Mouse (Mus musculus): ENCODE measurements around the gene Tppp2. TPM values are rescaled to one million over a fixed set of nuclear protein-coding genes. Genes with fewer than 3 reads are reported as not detected.

Tppp2 gene
- total and polyA plus RNA-seq, 3 experiments, result not detected

GRCm38 (mm10) chr14:51942236-51942635 is 24.0 kb downstream of the Tppp2 start:
- Histone ChIP-seq H3K36me3 (replicated peaks in 1 of 2; ENCODE audit: control insufficient read depth in 1 of 2, insufficient read depth in 1 of 2, low read length in 1 of 2) (no peaks in the 10 kb centered on the region), H3K27me3 (replicated peaks) (no peaks in the 10 kb centered on the region), H3K27ac (ENCODE audit: insufficient read depth, low read depth) (no peak overlapping the region), H3K4me2 (ENCODE audit: insufficient read depth, low read depth, poor library complexity, severe bottlenecking) (peak overlapping the region; percentile 23), H3K9me3 (replicated peaks; ENCODE audit: low read length) (peaks cover 8% of the 10 kb centered on the region), H3K4me1 (ENCODE audit: control insufficient read depth in 1 of 2, insufficient read depth in 2 of 2) (peaks cover 2 to 12% of the 10 kb centered on the region in 2 experiments; a peak in 2 of 4 replicates), H3K9ac (ENCODE audit: insufficient read depth, low read depth) (no peak overlapping the region), H3K4me3 (replicated peaks in 1 of 3; ENCODE audit: low read depth in 2 of 3, low read length in 2 of 3, poor library complexity in 1 of 3) (no peak overlapping the region), H3K79me2 (replicated peaks; ENCODE audit: control insufficient read depth, extremely low read depth, insufficient read depth, poor library complexity, severe bottlenecking) (no peaks in the 10 kb centered on the region)
- in situ Hi-C loops (cut with MboI; ENCODE audit: low pct_ligation_motif_present, low pct_unique_long_range_greater_than_20kb, low sequenced_read_pairs) (no loop called here), dilution Hi-C loops (cut with MboI; ENCODE audit: extremely low pct_ligation_motif_present, extremely low pct_unique_long_range_greater_than_20kb, low sequenced_read_pairs) (no loop called here)
- DNase-seq (ENCODE audit: extremely low read depth), result no peak
- TF ChIP-seq UBTF (IDR thresholded peaks at IDR 0.05; ENCODE audit: low read depth, low read length) (no peak), MXI1 (IDR thresholded peaks at IDR 0.05; ENCODE audit: low read depth, low read length) (no peak), POLR2AphosphoS2 (IDR thresholded peaks at IDR 0.05; ENCODE audit: low read depth, low read length) (no peak), USF1 (IDR thresholded peaks at IDR 0.05; ENCODE audit: low read depth, low read length) (no peak), E2F4 (IDR thresholded peaks at IDR 0.05; ENCODE audit: insufficient replicate concordance, low read depth, low read length) (no peak), CTCF (conservative IDR thresholded peaks at IDR 0.05 in 1 of 2, IDR thresholded peaks at IDR 0.05 in 1 of 2; ENCODE audit: low read depth in 2 of 2, low read length in 2 of 2) (no peak), PAX5 (IDR thresholded peaks at IDR 0.05; ENCODE audit: low read length) (no peak), MAX (IDR thresholded peaks at IDR 0.05; ENCODE audit: low read length) (no peak), RCOR1 (conservative IDR thresholded peaks at IDR 0.05; ENCODE audit: low read depth, low read length) (no peak), GABPA (IDR thresholded peaks at IDR 0.05; ENCODE audit: insufficient replicate concordance, low read depth, low read length) (no peak), TBP (conservative IDR thresholded peaks at IDR 0.05; ENCODE audit: low read depth, low read length) (no peak), USF2 (conservative IDR thresholded peaks at IDR 0.05; ENCODE audit: low read depth, low read length) (no peak), NELFE (IDR thresholded peaks at IDR 0.05; ENCODE audit: low read depth, low read length) (no peak), MYC (IDR thresholded peaks at IDR 0.05; ENCODE audit: low read depth, low read length) (no peak), EP300 (IDR thresholded peaks at IDR 0.05; ENCODE audit: low read length) (no peak), JUN (IDR thresholded peaks at IDR 0.05; ENCODE audit: insufficient read depth, low read depth, low read length) (no peak), BHLHE40 (IDR thresholded peaks at IDR 0.05; ENCODE audit: low read depth, low read length) (no peak), POLR2A (IDR thresholded peaks at IDR 0.05; ENCODE audit: low read depth, low read length) (no peak), MAFK (IDR thresholded peaks at IDR 0.05; ENCODE audit: insufficient replicate concordance, low read length) (no peak), CHD1 (IDR thresholded peaks at IDR 0.05; ENCODE audit: low read depth, low read length) (no peak)

- Histone ChIP-seq H3K27ac (ENCODE audit: insufficient read depth, low read depth) (no peak overlapping the region), H3K27me3 (replicated peaks) (no peaks in the 10 kb centered on the region), H3K9ac (ENCODE audit: insufficient read depth, low read depth) (no peak overlapping the region), H3K4me3 (replicated peaks in 1 of 3; ENCODE audit: low read depth in 2 of 3, low read length in 2 of 3, poor library complexity in 1 of 3) (no peak overlapping the region), H3K79me2 (replicated peaks; ENCODE audit: control insufficient read depth, extremely low read depth, insufficient read depth, poor library complexity, severe bottlenecking) (no peaks in the 10 kb centered on the region), H3K4me1 (ENCODE audit: control insufficient read depth in 1 of 2, insufficient read depth in 2 of 2) (peaks cover 2 to 8% of the 10 kb centered on the region in 2 experiments; a peak in 2 of 4 replicates), H3K4me2 (ENCODE audit: insufficient read depth, low read depth, poor library complexity, severe bottlenecking) (peak overlapping the region; percentile 23), H3K36me3 (replicated peaks in 1 of 2; ENCODE audit: control insufficient read depth in 1 of 2, insufficient read depth in 1 of 2, low read length in 1 of 2) (no peaks in the 10 kb centered on the region), H3K9me3 (replicated peaks; ENCODE audit: low read length) (peaks cover 3% of the 10 kb centered on the region)
- no peak for TF ChIP-seq MAX (IDR thresholded peaks at IDR 0.05; ENCODE audit: low read length)
- TF ChIP-seq PAX5 (IDR thresholded peaks at IDR 0.05; ENCODE audit: low read length), result no peak
- no peak for TF ChIP-seq EP300 (IDR thresholded peaks at IDR 0.05; ENCODE audit: low read length)
- no peak for TF ChIP-seq TBP (conservative IDR thresholded peaks at IDR 0.05; ENCODE audit: low read depth, low read length)
- TF ChIP-seq MYC (IDR thresholded peaks at IDR 0.05; ENCODE audit: low read depth, low read length), result no peak
- no peak for TF ChIP-seq CHD2 (IDR thresholded peaks at IDR 0.05; ENCODE audit: low read length)
- TF ChIP-seq ZMIZ1 (IDR thresholded peaks at IDR 0.05; ENCODE audit: low read depth, low read length), result no peak
- TF ChIP-seq POLR2A (IDR thresholded peaks at IDR 0.05; ENCODE audit: low read depth, low read length), result no peak
- no peak for TF ChIP-seq JUN (IDR thresholded peaks at IDR 0.05; ENCODE audit: insufficient read depth, low read depth, low read length)
- TF ChIP-seq MXI1 (IDR thresholded peaks at IDR 0.05; ENCODE audit: low read depth, low read length), result no peak
- TF ChIP-seq ELF1 (IDR thresholded peaks at IDR 0.05; ENCODE audit: low read depth, low read length), result no peak
- DNase-seq (ENCODE audit: extremely low read depth), result no peak
- dilution Hi-C loops (cut with MboI; ENCODE audit: extremely low pct_ligation_motif_present, extremely low pct_unique_long_range_greater_than_20kb, low sequenced_read_pairs), result no loop called here
- in situ Hi-C loops (cut with MboI; ENCODE audit: low pct_ligation_motif_present, low pct_unique_long_range_greater_than_20kb, low sequenced_read_pairs), result no loop called here
These were observed 25.1 kb downstream of the Tppp2 start for GRCm38 (mm10) chr14:51943336-51943735.
